Mouse (Mus musculus) CH12.LX (cell line): ENCODE results near the gene Klf5. TPM values are rescaled to one million over a fixed set of nuclear protein-coding genes. Genes with fewer than 3 reads are reported as not detected.

Experiments
- DNase-seq: peaks from one replicate; pipeline ENCODE4 v3.0.0-alpha.2; 2013; ENCODE audit errors: extremely low read depth
- H3K27ac ChIP-seq: 2 replicates; pipeline ENCODE4 v1.5.1; 2012; ENCODE audit warnings: low read depth, mild to moderate bottlenecking, control low read depth, moderate library complexity; ENCODE audit not compliant: insufficient read depth
- H3K27me3 ChIP-seq: replicated peaks from 2 replicates; pipeline ENCODE3; 2012; ENCODE audit warnings: inconsistent platforms
- H3K36me3 ChIP-seq, 2 experiments: replicated peaks in 1 of 2; 2 replicates each; pipeline versions ENCODE3 to v1.6.1; 2012; ENCODE audit warnings: inconsistent platforms in 1 of 2, low read length in 1 of 2, mild to moderate bottlenecking in 1 of 2, mixed read lengths in 1 of 2, moderate library complexity in 1 of 2; ENCODE audit not compliant: control insufficient read depth in 1 of 2, insufficient read depth in 1 of 2
- H3K4me1 ChIP-seq, 2 experiments: 2 replicates each; pipeline ENCODE4 v1.6.1; 2012; ENCODE audit warnings: inconsistent platforms in 1 of 2, moderate library complexity in 1 of 2; ENCODE audit not compliant: insufficient read depth in 2 of 2, control insufficient read depth in 1 of 2
- H3K4me2 ChIP-seq: 2 replicates; pipeline ENCODE4 v1.6.1; 2012; ENCODE audit warnings: low read depth, mild to moderate bottlenecking, control low read depth; ENCODE audit not compliant: poor library complexity, insufficient read depth, severe bottlenecking
- H3K4me3 ChIP-seq, 3 experiments: fragments of 150-350 bp in 1 of 3; sonication (generic) in 1 of 3; replicated peaks in 1 of 3; 2 replicates each; pipeline versions ENCODE3 to v1.5.1; 2011 to 2012; ENCODE audit warnings: low read depth in 2 of 3, low read length in 2 of 3, mild to moderate bottlenecking in 2 of 3, moderate library complexity in 2 of 3, control low read depth in 1 of 3, improper control_type of control experiment in 1 of 3, inconsistent platforms in 1 of 3, mixed read lengths in 1 of 3; ENCODE audit not compliant: poor library complexity in 1 of 3
- H3K79me2 ChIP-seq: replicated peaks from 2 replicates; pipeline ENCODE4 v1.6.1; 2012; ENCODE audit warnings: mild to moderate bottlenecking, moderate library complexity; ENCODE audit not compliant: control insufficient read depth, poor library complexity, insufficient read depth, severe bottlenecking; ENCODE audit errors: extremely low read depth
- H3K9ac ChIP-seq: 2 replicates; pipeline ENCODE4 v1.6.1; 2012; ENCODE audit warnings: low read depth, mild to moderate bottlenecking, control low read depth, moderate library complexity; ENCODE audit not compliant: insufficient read depth
- H3K9me3 ChIP-seq: replicated peaks from 2 replicates; pipeline ENCODE3; 2012; ENCODE audit warnings: low read length, inconsistent platforms, mixed read lengths
- BHLHE40 ChIP-seq: IDR thresholded peaks from 2 replicates; pipeline ENCODE4 v1.6.1; 2011; ENCODE audit warnings: mild to moderate bottlenecking, low read depth, low read length, improper control_type of control experiment
- CHD1 ChIP-seq: IDR thresholded peaks from 2 replicates; pipeline ENCODE4 v1.6.1; 2012; ENCODE audit warnings: low read depth, low read length, improper control_type of control experiment, inconsistent platforms
- CTCF ChIP-seq, 2 experiments: IDR thresholded peaks in 1 of 2; conservative IDR thresholded peaks in 1 of 2; 2 replicates each; pipeline ENCODE4 v1.5.1; 2011 to 2012; ENCODE audit warnings: low read depth in 2 of 2, low read length in 2 of 2, improper control_type of control experiment in 1 of 2, inconsistent platforms in 1 of 2, mild to moderate bottlenecking in 1 of 2, moderate library complexity in 1 of 2
- E2F4 ChIP-seq: IDR thresholded peaks from 2 replicates; pipeline ENCODE4 v1.6.1; 2011; ENCODE audit warnings: low read depth, low read length, improper control_type of control experiment; ENCODE audit not compliant: insufficient replicate concordance
- ELF1 ChIP-seq: IDR thresholded peaks from 2 replicates; pipeline ENCODE4 v1.6.1; 2014; ENCODE audit warnings: low read depth, mild to moderate bottlenecking, inconsistent platforms, low read length, improper control_type of control experiment
- EP300 ChIP-seq: IDR thresholded peaks from 2 replicates; pipeline ENCODE4 v1.6.1; 2011; ENCODE audit warnings: low read length, improper control_type of control experiment
- ETS1 ChIP-seq: conservative IDR thresholded peaks from 2 replicates; pipeline ENCODE4 v1.6.1; 2012; ENCODE audit warnings: low read depth, mild to moderate bottlenecking, inconsistent platforms, low read length, improper control_type of control experiment, moderate library complexity
- GABPA ChIP-seq: IDR thresholded peaks from 2 replicates; pipeline ENCODE4 v1.6.1; 2012; ENCODE audit warnings: low read depth, low read length, improper control_type of control experiment, inconsistent platforms; ENCODE audit not compliant: insufficient replicate concordance
- IRF4 ChIP-seq: IDR thresholded peaks from 2 replicates; pipeline ENCODE4 v1.6.1; 2014; ENCODE audit warnings: low read depth, mild to moderate bottlenecking, inconsistent platforms, low read length, improper control_type of control experiment
- JUN ChIP-seq: IDR thresholded peaks from 2 replicates; pipeline ENCODE4 v1.6.1; 2011; ENCODE audit warnings: low read depth, mild to moderate bottlenecking, low read length, improper control_type of control experiment, moderate library complexity; ENCODE audit not compliant: insufficient read depth
- MAFK ChIP-seq: IDR thresholded peaks from 2 replicates; pipeline ENCODE4 v1.6.1; 2011; ENCODE audit warnings: low read length, improper control_type of control experiment; ENCODE audit not compliant: insufficient replicate concordance
- MAZ ChIP-seq: IDR thresholded peaks from 2 replicates; pipeline ENCODE4 v1.6.1; 2012; ENCODE audit warnings: low read depth, mild to moderate bottlenecking, inconsistent platforms, low read length, improper control_type of control experiment, moderate library complexity
- MEF2A ChIP-seq: IDR thresholded peaks from 2 replicates; pipeline ENCODE4 v1.6.1; 2014; ENCODE audit warnings: low read depth, mild to moderate bottlenecking, inconsistent platforms, low read length, improper control_type of control experiment, borderline replicate concordance
- MXI1 ChIP-seq: IDR thresholded peaks from 2 replicates; pipeline ENCODE4 v1.6.1; 2011; ENCODE audit warnings: mild to moderate bottlenecking, low read depth, low read length, improper control_type of control experiment
- MYC ChIP-seq: IDR thresholded peaks from 2 replicates; pipeline ENCODE4 v1.6.1; 2011; ENCODE audit warnings: low read depth, mild to moderate bottlenecking, improper control_type of control experiment, low read length
- NELFE ChIP-seq: IDR thresholded peaks from 2 replicates; pipeline ENCODE4 v1.6.1; 2011; ENCODE audit warnings: low read depth, low read length, improper control_type of control experiment
- NRF1 ChIP-seq: IDR thresholded peaks from 2 replicates; pipeline ENCODE4 v1.6.1; 2014; ENCODE audit warnings: low read depth, mild to moderate bottlenecking, inconsistent platforms, low read length, improper control_type of control experiment, moderate library complexity
- POLR2AphosphoS2 ChIP-seq: IDR thresholded peaks from 2 replicates; pipeline ENCODE4 v1.6.1; 2011; ENCODE audit warnings: low read depth, low read length, improper control_type of control experiment
- RCOR1 ChIP-seq: conservative IDR thresholded peaks from 2 replicates; pipeline ENCODE4 v1.6.1; 2012; ENCODE audit warnings: low read depth, mild to moderate bottlenecking, inconsistent platforms, low read length, improper control_type of control experiment
- SIN3A ChIP-seq: IDR thresholded peaks from 2 replicates; pipeline ENCODE4 v1.6.1; 2012; ENCODE audit warnings: low read length, improper control_type of control experiment, inconsistent platforms
- SMC3 ChIP-seq: IDR thresholded peaks from 2 replicates; pipeline ENCODE4 v1.6.1; 2011; ENCODE audit warnings: low read depth, low read length, improper control_type of control experiment
- TCF12 ChIP-seq: IDR thresholded peaks from 2 replicates; pipeline ENCODE4 v1.6.1; 2014; ENCODE audit warnings: low read depth, mild to moderate bottlenecking, inconsistent platforms, low read length, improper control_type of control experiment
- USF1 ChIP-seq: IDR thresholded peaks from 2 replicates; pipeline ENCODE4 v1.6.1; 2014; ENCODE audit warnings: low read depth, mild to moderate bottlenecking, inconsistent platforms, low read length, improper control_type of control experiment
- ZKSCAN1 ChIP-seq: IDR thresholded peaks from 2 replicates; pipeline ENCODE4 v1.6.1; 2012; ENCODE audit warnings: low read depth, inconsistent platforms, low read length, improper control_type of control experiment, borderline replicate concordance
- ZMIZ1 ChIP-seq: IDR thresholded peaks from 2 replicates; pipeline ENCODE4 v1.6.1; 2012; ENCODE audit warnings: low read depth, mild to moderate bottlenecking, inconsistent platforms, low read length, improper control_type of control experiment
- dilution Hi-C: fragments of 300-500 bp; cut with MboI; formaldehyde crosslinking; loops from 2 replicates; pipeline ENCODE4 v1.14.3; 2020; ENCODE audit warnings: low sequenced_read_pairs; ENCODE audit not compliant: extremely low pct_unique_long_range_greater_than_20kb, extremely low pct_ligation_motif_present
- in situ Hi-C: fragments of 300-500 bp; cut with MboI; formaldehyde crosslinking; loops from 3 replicates; pipeline ENCODE4 v1.14.3; 2019; ENCODE audit warnings: low sequenced_read_pairs, low pct_ligation_motif_present, low pct_unique_long_range_greater_than_20kb, mixed read lengths
- polyA plus RNA-seq: library from polyadenylated mRNA; unstranded; fragments of >175 nt; gene quantifications from 2 replicates; pipeline ENCODE4 v1.2.1, GENCODE M21; 2012; ENCODE audit warnings: low read depth; ENCODE audit not compliant: insufficient read length
- total RNA-seq, 2 experiments: library from RNA; depleted of rRNA; stranded (reverse); fragments of 300-350 nt in 1 of 2; fragments of >200 nt in 1 of 2; gene quantifications; 2 replicates each; pipeline ENCODE4 v1.2.3; 2012 to 2014

Gene Klf5
- total and polyA plus RNA-seq, 3 experiments, result 0.08 TPM; not detected in 2

DNA sequence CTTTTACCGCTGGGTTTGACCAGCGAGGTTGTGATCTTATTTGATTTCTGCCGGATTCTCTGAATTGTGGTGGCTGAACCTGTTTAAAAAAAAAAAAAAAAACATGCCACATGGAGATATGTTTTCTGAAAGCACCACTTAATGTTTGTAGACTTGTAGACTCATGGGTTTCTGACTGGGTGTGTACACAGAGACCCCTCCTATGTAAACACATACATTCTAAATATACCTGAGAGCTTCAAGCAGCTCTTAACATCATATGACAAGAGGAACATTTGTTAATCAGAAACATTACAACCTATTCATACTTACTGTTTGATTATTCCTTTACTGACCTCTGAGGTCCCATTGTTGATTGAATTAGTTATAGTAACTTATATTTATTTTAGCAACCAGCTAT is 38.1 kb downstream of the Klf5 start:
- DNase-seq, result no peak
- TF ChIP-seq JUN, result no peak
- TF ChIP-seq CTCF (conservative IDR thresholded peaks at IDR 0.05 in 1 of 2, IDR thresholded peaks at IDR 0.05 in 1 of 2; ENCODE audit: low read depth in 2 of 2, low read length in 2 of 2), result no peak
- TF ChIP-seq MAFK, result no peak
- TF ChIP-seq SMC3, result no peak
- TF ChIP-seq CHD1, result no peak
- TF ChIP-seq POLR2AphosphoS2, result no peak
- no peak for TF ChIP-seq NRF1
- no peak for TF ChIP-seq E2F4
- no peak for TF ChIP-seq RCOR1
- TF ChIP-seq MXI1, result no peak
- no peak for TF ChIP-seq ZMIZ1
- no peak for TF ChIP-seq ELF1
- TF ChIP-seq MAZ, result no peak
- no peaks in the 10 kb centered on the region for H3K9me3 ChIP-seq
- no peak overlapping the region for H3K27ac ChIP-seq
- no peaks in the 10 kb centered on the region for H3K36me3 ChIP-seq
- dilution Hi-C loops (no loop called here), in situ Hi-C loops (no loop called here)
- H3K27me3 ChIP-seq, result no peaks in the 10 kb centered on the region
- H3K4me2 ChIP-seq, result no peak overlapping the region
- H3K9ac ChIP-seq, result no peak overlapping the region
- H3K79me2 ChIP-seq, result no peaks in the 10 kb centered on the region
- no peak overlapping the region for H3K4me3 ChIP-seq
- no peaks in the 10 kb centered on the region for H3K4me1 ChIP-seq

DNA sequence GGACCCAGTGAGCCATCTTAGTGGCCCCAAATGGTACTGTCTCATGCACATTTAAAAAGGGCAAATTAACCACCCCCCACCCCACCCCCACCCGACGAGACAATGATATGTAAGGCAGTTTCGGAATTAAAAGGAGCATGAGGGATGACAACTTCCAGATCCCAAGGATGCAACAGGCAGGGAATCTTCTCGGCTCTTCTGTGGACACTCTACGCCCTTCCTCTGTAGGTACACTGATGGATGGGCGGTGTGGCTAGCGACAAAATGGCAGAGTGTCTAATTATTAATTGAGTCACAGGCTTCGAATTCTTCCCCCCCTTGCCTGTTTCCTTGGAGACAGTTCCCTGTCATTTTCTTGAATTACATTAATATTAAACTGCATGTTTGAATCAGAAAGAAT is 40.5 kb downstream of the Klf5 start:
- TF ChIP-seq IRF4 (no peak), ETS1 (no peak), USF1 (no peak), ZMIZ1 (no peak), CHD1 (no peak), MEF2A (no peak), MYC (no peak), EP300 (no peak), GABPA (no peak), SIN3A (no peak), ELF1 (no peak), ZKSCAN1 (no peak), TCF12 (no peak), NELFE (no peak), MAZ (no peak), RCOR1 (no peak), BHLHE40 (no peak)
- H3K9me3 ChIP-seq, result no peaks in the 10 kb centered on the region
- H3K4me1 ChIP-seq, result no peaks in the 10 kb centered on the region
- H3K27ac ChIP-seq, result no peak overlapping the region
- H3K36me3 ChIP-seq, result no peaks in the 10 kb centered on the region
- H3K79me2 ChIP-seq, result no peaks in the 10 kb centered on the region
- H3K4me3 ChIP-seq, result no peak overlapping the region
- dilution Hi-C loops, result no loop called here
- no peaks in the 10 kb centered on the region for H3K27me3 ChIP-seq
- H3K9ac ChIP-seq, result no peak overlapping the region
- no peak overlapping the region for H3K4me2 ChIP-seq
- no peak for DNase-seq
- in situ Hi-C loops, result no loop called here
